Mouse (Mus musculus) embryonic facial prominence, embryonic 14.5 days (tissue): ENCODE measurements around the gene Mcee. TPM values are rescaled to one million over a fixed set of nuclear protein-coding genes. Genes with fewer than 3 reads are reported as not detected.

Experiments
- ATAC-seq: fragments of 200-750 bp; cut with Nextera tagmentation; 2 replicates; pipeline ENCODE4 v1.8.0; 2017; ENCODE audit warnings: low read depth, moderate number of reproducible peaks, moderate TSS enrichment
- DNase-seq: peaks from one replicate; pipeline ENCODE4 v3.0.0-alpha.2; 2015; ENCODE audit warnings: low spot score
- H3K27ac ChIP-seq: fragments of 300-500 bp; sonication (generic); replicated peaks from 2 replicates; pipeline ENCODE4 v1.5.1; 2014; ENCODE audit warnings: low read depth, mild to moderate bottlenecking, low read length, moderate library complexity
- H3K27me3 ChIP-seq: fragments of 300-500 bp; sonication (generic); replicated peaks from 2 replicates; pipeline ENCODE4 v1.6.1; 2014; ENCODE audit warnings: low read length; ENCODE audit not compliant: control insufficient read depth, insufficient read depth
- H3K36me3 ChIP-seq: fragments of 300-500 bp; sonication (generic); 2 replicates; pipeline ENCODE4 v1.6.1; 2014; ENCODE audit warnings: low read length, mixed read lengths; ENCODE audit not compliant: control insufficient read depth, insufficient read depth
- H3K4me1 ChIP-seq: fragments of 300-500 bp; sonication (generic); 2 replicates; pipeline ENCODE4 v1.6.1; 2014; ENCODE audit warnings: antibody characterized with exemption, low read length; ENCODE audit not compliant: control insufficient read depth, insufficient read depth
- H3K4me2 ChIP-seq: fragments of 300-500 bp; sonication (generic); 2 replicates; pipeline ENCODE4 v1.6.1; 2014; ENCODE audit warnings: low read depth, mild to moderate bottlenecking, low read length, moderate library complexity, mixed read lengths
- H3K4me3 ChIP-seq: fragments of 300-500 bp; sonication (generic); 2 replicates; pipeline ENCODE4 v1.5.1; 2014; ENCODE audit warnings: low read depth, mild to moderate bottlenecking, low read length
- H3K9ac ChIP-seq: fragments of 300-500 bp; sonication (generic); 2 replicates; pipeline ENCODE4 v1.6.1; 2014; ENCODE audit warnings: low read depth, mild to moderate bottlenecking, low read length, moderate library complexity, mixed read lengths
- H3K9me3 ChIP-seq: fragments of 300-500 bp; sonication (generic); 2 replicates; pipeline ENCODE4 v1.6.1; 2016; ENCODE audit warnings: low read length; ENCODE audit not compliant: control insufficient read depth
- WGBS: fragments of 180-500 bp; shearing (Covaris S2); extraction: QIAGEN DNeasy Blood & Tissue Kit; methylation state at CpG from one replicate; pipeline ENCODE4 v1.1.7; 2014; 5-methylcytosine and 5-hydroxymethylcytosine counted together
- polyA plus RNA-seq: library from polyadenylated mRNA; unstranded; fragments of >200 nt; fragmentation: Nextera tagmentation; extraction: Ambion mirVana; gene quantifications from 2 replicates; pipeline ENCODE4 v1.2.1, GENCODE M21; 2014

Gene Mcee
- polyA plus RNA-seq, 1 experiment from 2014 or later = 74.1 TPM

DNA sequence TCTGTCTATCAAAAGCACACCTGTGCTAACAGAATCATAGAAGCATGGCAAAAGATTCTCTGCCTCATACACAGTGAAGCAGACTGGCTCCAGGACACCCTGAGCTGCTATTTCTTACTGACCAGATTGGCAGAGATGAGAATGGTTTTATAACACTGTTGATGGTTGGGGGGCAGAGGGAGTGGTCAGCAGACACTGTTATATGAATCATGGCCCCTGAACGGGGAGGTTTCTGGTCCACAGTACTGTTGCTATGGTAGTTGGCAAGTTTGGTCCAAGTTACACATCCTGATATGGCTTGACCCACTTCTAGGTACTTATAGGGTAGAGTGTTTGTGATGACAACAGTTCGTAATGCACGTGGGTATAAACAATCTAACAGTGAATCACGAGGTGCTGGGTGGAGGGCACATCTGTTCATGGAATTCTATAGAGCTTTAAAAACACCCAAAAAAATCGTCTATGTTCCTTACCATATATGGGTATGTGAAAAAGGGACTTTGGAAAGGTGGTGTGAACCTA is 59.5 kb downstream of the Mcee start:
- no peaks in the 10 kb centered on the region for H3K9me3 ChIP-seq
- no peaks in the 10 kb centered on the region for H3K27me3 ChIP-seq
- DNase-seq (no peak), ATAC-seq (no peak)
- no peaks in the 10 kb centered on the region for H3K36me3 ChIP-seq
- no peak overlapping the region for H3K4me2 ChIP-seq
- 82% methylated on average over 5 of the region's 5 CpGs for WGBS
- no peak overlapping the region for H3K4me3 ChIP-seq
- no peak overlapping the region for H3K27ac ChIP-seq
- no peak overlapping the region for H3K9ac ChIP-seq
- no peaks in the 10 kb centered on the region for H3K4me1 ChIP-seq

DNA sequence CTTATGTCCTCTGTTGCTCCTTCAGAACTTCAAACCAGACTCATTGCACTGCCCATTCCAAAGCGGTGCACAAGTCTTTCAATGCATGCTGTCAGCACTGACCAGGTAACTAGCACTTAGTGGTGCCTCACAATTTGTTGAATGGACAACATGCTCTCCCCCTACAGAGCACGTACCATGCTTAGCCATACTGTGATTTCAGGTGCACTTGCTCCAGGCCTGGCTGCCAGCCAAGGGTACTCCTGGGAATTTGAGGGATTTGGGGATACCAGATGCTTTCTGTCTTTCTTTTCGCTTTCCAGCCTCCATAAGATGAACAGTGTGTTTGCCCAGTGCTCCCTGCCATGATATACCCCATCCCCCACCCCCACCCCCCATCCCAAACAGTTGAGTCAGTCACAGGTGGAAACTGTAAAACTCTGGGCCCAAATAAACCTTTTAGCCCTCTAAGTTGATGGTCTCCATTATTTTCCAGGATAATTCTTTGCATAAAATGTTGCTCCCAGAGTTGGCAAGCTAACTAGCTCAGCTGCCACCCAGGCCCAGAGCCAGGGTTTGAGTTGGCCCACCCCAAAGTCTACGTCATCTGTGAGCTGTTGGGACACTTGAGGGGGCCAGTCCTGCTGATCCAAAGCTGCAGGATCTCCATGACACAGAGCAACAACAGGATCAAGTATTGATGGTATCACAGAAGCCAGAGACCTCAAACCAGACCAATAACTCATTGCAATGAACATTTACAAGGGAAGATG is 60.2 kb downstream of the Mcee start:
- Histone ChIP-seq H3K36me3 (no peaks in the 10 kb centered on the region), H3K27me3 (no peaks in the 10 kb centered on the region), H3K4me3 (no peak overlapping the region), H3K9me3 (no peaks in the 10 kb centered on the region), H3K4me1 (no peaks in the 10 kb centered on the region), H3K27ac (no peak overlapping the region), H3K9ac (no peak overlapping the region), H3K4me2 (no peak overlapping the region)
- ATAC-seq (no peak), DNase-seq (no peak)
- WGBS = 73% methylated on average over 4 of the region's 4 CpGs

DNA sequence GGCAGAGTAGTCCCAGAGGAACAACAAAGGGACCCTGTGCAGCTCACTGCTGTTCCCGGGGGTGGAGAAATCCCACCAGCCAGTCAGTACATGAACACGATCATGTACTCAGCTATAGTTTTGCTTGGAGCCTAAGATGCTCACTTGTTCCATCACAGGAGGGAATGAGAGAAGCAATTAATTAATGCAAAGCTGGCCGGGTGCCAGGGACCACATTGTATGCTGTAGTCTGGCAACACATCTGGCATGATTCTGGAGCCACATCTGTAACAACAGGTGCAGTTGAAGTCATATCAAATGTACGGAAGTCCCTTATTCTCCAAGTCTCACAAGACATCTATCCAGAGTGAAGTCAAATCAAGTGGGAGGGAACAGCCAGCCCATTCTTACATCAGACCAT is 63.8 kb downstream of the Mcee start:
- no peaks in the 10 kb centered on the region for H3K4me1 ChIP-seq
- ATAC-seq (no peak), DNase-seq (no peak)
- no peak overlapping the region for H3K4me2 ChIP-seq
- H3K4me3 ChIP-seq = no peak overlapping the region
- no peaks in the 10 kb centered on the region for H3K36me3 ChIP-seq
- no peaks in the 10 kb centered on the region for H3K27me3 ChIP-seq
- no peaks in the 10 kb centered on the region for H3K9me3 ChIP-seq
- 73% methylated on average over 4 of the region's 4 CpGs for WGBS
- no peak overlapping the region for H3K27ac ChIP-seq
- no peak overlapping the region for H3K9ac ChIP-seq

DNA sequence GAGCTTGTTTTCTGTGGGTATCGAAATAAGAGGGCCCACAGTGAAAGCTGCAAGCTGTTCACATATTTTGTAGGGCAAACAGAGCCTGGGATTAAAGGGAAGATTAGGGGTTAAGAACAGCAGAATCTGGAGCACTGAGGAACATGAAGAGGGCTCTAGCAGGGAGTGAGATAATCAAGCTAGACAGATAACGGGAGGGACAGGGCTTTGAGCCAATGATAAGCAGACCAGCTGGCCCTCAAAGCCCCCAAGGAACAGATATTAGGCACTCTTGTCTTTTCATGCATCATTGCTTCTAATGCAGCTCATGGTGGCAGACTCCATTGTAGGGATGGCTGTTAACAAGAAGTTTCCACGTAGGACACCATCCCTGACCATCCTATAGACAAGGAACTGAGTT is 64.3 kb downstream of the Mcee start:
- Histone ChIP-seq H3K9ac (no peak overlapping the region), H3K4me2 (no peak overlapping the region), H3K36me3 (no peaks in the 10 kb centered on the region), H3K27ac (no peak overlapping the region), H3K27me3 (no peaks in the 10 kb centered on the region), H3K4me3 (no peak overlapping the region), H3K4me1 (no peaks in the 10 kb centered on the region), H3K9me3 (no peaks in the 10 kb centered on the region)
- no peak for DNase-seq
- ATAC-seq = peak; percentile 41; the same call in 1 of the 2 replicates
- WGBS = 77% methylated on average over 3 of the region's 3 CpGs

- ATAC-seq = no peak
- no peak overlapping the region for H3K4me3 ChIP-seq
- no peak overlapping the region for H3K4me2 ChIP-seq
- H3K27ac ChIP-seq = no peak overlapping the region
- H3K27me3 ChIP-seq = no peaks in the 10 kb centered on the region
- no peak for DNase-seq
- WGBS = 67% methylated on average over 2 of the region's 2 CpGs
- no peaks in the 10 kb centered on the region for H3K36me3 ChIP-seq
- H3K4me1 ChIP-seq = no peaks in the 10 kb centered on the region
- no peaks in the 10 kb centered on the region for H3K9me3 ChIP-seq
- no peak overlapping the region for H3K9ac ChIP-seq
Measured at GRCm38 (mm10) chr7:64457811-64458210, 65.4 kb downstream of the Mcee start.

Other genes with a start within 250 kb of the Mcee start
- gene Trpm1, start 238.8 kb upstream of the Mcee start, polyA plus RNA-seq = 1.7 and 1.8 TPM in 2 replicates
- gene Mtmr10, start 105.0 kb upstream of the Mcee start, polyA plus RNA-seq = 14.3 and 16.5 TPM in 2 replicates
- gene Fan1, start 18.5 kb upstream of the Mcee start, polyA plus RNA-seq = 4.0 and 5.0 TPM in 2 replicates
- 35.4 and 36.1 TPM in 2 replicates for gene Mphosph10, start 339 bp upstream of the Mcee start, polyA plus RNA-seq
- gene Apba2, start 109.1 kb downstream of the Mcee start, polyA plus RNA-seq = 9.0 and 9.2 TPM in 2 replicates